Mouse (Mus musculus): ENCODE results near the gene Tectb. TPM values are rescaled to one million over a fixed set of nuclear protein-coding genes. Genes with fewer than 3 reads are reported as not detected.

Tectb gene
- polyA plus RNA-seq, 1 experiment from 2014 or later, result not detected

DNA sequence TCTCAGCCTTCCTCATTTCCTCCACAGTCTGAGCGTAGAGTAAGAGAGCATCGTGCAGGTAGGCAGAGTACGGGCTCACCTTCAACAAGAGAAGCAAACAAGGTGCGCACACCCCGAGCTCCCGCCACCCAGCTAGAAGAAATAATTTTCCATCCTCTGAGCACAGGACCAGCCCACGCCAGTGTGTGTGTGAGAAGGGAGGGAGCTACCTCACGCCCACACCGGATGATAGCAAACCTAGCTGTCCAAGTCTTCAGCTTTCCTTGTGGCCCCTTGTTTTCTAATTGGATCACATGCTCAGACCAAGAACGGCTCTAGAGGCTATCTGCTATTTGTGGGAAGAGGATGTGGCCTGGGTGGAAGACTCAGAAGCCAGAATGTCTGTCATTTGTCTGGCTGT is 50.5 kb downstream of the Tectb start:
- no peaks in the 10 kb centered on the region for H3K9me3 ChIP-seq
- 61% methylated on average over 10 of the region's 10 CpGs for WGBS

DNA sequence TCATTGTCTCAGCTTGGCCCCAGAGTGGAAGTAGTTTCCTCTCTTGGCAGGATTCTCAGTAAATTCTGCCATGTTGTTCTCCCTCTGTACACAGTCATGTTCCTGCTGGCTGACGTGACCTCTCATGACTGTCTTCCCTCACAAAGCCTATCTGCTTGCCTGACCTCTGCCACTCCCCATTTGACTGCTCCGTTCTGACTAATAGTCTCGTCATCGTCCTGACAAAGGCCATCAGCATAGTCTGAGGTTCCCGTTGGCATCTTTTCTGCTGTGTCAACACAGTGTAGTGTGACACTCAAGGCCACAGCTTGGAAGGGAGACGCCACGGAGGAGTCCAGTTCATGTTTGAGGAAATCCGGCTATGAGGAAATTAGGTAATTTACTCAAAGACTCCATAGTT is 51.6 kb downstream of the Tectb start:
- Histone ChIP-seq H3K4me3 (no peak overlapping the region), H3K4me1 (peaks cover 5% of the 10 kb centered on the region), H3K27me3 (replicated peaks) (no peaks in the 10 kb centered on the region), H3K4me2 (no peak overlapping the region), H3K36me3 (no peaks in the 10 kb centered on the region), H3K9me3 (no peaks in the 10 kb centered on the region), H3K27ac (replicated peaks) (0 out of 2 replicates have a peak overlapping the region, but pooled peaks have one; percentile 0), H3K9ac (no peak overlapping the region)
- 40% methylated on average over 8 of the region's 8 CpGs for WGBS
- ATAC-seq (ENCODE audit: extremely low read depth, insufficient number of reproducible peaks, low FRiP score, low TSS enrichment), result no peak

More for the DNA sequence above, 50.5 kb downstream of the Tectb start:
- Histone ChIP-seq H3K9ac (no peak overlapping the region), H3K4me3 (no peak overlapping the region), H3K4me2 (no peak overlapping the region), H3K27me3 (replicated peaks) (no peaks in the 10 kb centered on the region; the same call in 1 of the 2 replicates), H3K4me1 (peaks cover 5% of the 10 kb centered on the region), H3K27ac (replicated peaks) (no peak overlapping the region), H3K36me3 (no peaks in the 10 kb centered on the region)
- no peak for ATAC-seq (ENCODE audit: extremely low read depth, insufficient number of reproducible peaks, low FRiP score, low TSS enrichment)

DNA sequence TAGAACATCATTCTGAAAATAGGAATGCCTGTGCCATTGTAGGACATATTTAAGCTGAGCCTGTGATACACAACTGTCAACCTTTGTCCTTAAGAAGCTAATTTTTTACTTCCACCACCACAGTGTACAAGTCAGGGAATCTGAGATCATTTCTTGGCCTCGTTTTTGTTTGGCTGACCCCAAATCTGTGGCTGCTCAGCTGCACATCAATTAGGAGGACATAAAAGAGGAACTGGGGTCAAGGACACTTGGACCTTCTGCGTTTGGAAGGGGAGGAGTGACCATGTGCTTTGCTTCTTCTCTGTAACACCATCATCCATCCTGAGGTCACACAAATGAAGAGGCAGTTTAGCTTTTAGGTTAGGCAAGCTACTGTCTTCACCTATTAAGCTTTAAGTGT is 55.5 kb downstream of the Tectb start:
- WGBS, result 46% methylated on average over 2 of the region's 2 CpGs
- Histone ChIP-seq H3K4me2 (no peak overlapping the region), H3K4me1 (peaks cover 6% of the 10 kb centered on the region), H3K4me3 (no peak overlapping the region), H3K27ac (replicated peaks) (no peak overlapping the region), H3K9me3 (no peaks in the 10 kb centered on the region), H3K27me3 (replicated peaks) (no peaks in the 10 kb centered on the region; the same call in 1 of the 2 replicates), H3K36me3 (no peaks in the 10 kb centered on the region), H3K9ac (no peak overlapping the region)
- ATAC-seq (ENCODE audit: extremely low read depth, insufficient number of reproducible peaks, low FRiP score, low TSS enrichment), result no peak

DNA sequence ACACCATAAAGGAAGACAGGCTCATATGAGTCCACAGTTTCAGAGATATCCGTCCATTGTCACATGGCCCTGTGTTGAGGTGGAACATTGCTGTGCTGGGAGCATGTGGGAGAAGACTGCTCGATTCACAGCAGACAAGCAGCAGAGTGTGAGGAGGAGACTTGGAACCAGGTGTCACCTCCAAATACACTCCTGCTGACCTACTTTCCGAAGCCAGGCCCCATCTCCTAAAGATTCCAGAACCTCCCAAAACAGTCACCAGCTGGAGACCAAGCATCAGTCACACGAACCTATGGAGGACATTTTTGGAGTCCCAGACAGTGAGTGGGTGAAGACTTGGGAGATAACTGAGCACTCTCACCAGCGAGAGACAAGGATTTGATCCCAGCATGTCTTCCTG is 56.0 kb downstream of the Tectb start:
- Histone ChIP-seq H3K4me3 (no peak overlapping the region), H3K9ac (no peak overlapping the region), H3K27ac (replicated peaks) (no peak overlapping the region), H3K36me3 (no peaks in the 10 kb centered on the region), H3K27me3 (replicated peaks) (no peaks in the 10 kb centered on the region; the same call in 1 of the 2 replicates), H3K4me1 (peaks cover 3% of the 10 kb centered on the region; the same call in 1 of the 2 replicates), H3K4me2 (no peak overlapping the region), H3K9me3 (no peaks in the 10 kb centered on the region)
- WGBS, result 62% methylated on average over 5 of the region's 5 CpGs
- ATAC-seq (ENCODE audit: extremely low read depth, insufficient number of reproducible peaks, low FRiP score, low TSS enrichment), result no peak

DNA sequence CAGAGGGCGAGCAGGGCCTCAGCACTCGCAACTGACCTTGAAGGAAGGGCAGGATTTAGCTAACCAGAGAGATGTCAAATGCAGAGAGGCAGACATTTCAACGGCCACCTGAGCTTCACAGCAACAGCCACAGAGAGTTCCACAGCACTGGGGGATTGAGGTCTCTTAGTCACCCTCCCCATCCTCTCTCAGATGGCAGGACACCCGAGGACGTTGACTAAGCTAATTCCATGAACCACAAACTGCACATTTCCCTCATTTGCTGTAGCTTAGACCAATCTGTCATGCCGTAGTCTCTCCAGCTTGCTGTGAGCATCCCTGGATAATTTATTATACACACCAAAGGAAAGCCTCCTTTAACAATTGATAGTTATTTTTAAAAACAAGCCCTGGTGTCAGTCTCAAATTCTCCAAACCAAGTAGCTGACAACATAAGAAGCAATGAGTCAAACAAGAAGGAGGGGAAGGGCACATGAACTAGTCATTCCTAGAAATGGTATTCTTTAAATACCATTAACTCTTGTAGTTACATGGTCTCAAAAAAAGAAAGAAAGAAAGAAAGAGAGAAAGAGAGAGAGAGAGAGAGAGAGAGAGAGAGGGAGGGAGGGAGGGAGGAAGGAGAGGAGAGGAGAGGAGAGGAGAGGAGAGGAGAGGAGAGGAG is 59.4 kb downstream of the Tectb start:
- Histone ChIP-seq H3K4me1 (peaks cover 11% of the 10 kb centered on the region), H3K36me3 (no peaks in the 10 kb centered on the region), H3K9me3 (no peaks in the 10 kb centered on the region), H3K27ac (replicated peaks) (no peak overlapping the region), H3K4me3 (no peak overlapping the region), H3K9ac (no peak overlapping the region), H3K27me3 (replicated peaks) (no peaks in the 10 kb centered on the region; the same call in 1 of the 2 replicates), H3K4me2 (no peak overlapping the region)
- 51% methylated on average over 6 of the region's 6 CpGs for WGBS
- ATAC-seq (ENCODE audit: extremely low read depth, insufficient number of reproducible peaks, low FRiP score, low TSS enrichment), result no peak

DNA sequence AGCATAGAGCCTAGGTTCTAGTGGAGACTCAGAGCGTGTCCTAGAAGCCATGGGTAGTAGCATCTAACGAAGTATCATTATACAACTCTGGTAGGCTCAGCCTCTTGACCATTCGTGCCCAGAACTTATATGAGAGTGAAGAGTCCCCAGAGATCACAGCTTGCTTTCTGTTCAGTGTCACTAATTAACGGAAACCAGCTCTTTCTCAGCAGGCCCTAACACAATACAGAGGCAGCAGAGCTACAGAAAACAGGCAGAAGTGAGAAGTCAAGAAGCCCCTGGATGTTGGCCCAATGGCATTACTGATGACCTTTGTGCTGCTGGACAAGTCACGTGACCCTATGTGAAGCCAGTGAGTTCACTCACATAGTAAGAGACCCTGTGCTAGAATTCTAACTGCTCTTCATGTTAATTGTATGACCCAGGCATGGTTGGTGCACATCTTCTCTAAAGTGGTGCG is 60.7 kb downstream of the Tectb start, which contains the start of gene Gucy2g:
Gene Gucy2g (minus strand): TSS at position 51 of the 460 bp plus-strand sequence.
- no peak within 1 kb of the TSS for H3K9ac ChIP-seq

DNA sequence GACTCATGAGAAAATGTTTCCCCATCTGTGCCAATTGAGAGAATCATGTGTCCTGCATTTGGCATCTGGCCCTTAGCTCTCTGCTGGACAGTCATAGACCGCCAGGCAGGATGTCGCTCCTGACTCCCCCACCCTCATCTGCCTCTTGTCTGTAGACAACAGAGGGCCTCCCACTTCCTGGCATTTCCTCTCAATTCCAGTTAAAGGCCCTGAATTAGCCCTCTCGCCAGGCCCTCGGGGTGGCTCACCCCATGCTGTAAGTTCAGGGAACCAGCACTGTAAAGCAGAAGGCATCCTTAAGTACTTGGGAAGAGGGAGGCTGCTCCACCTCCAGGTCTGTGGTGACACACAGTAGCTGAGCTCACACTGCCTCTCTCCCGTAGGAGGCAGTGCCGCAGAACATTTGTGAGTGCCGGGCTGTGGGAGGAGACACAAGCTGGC is 64.3 kb downstream of the Tectb start:
- H3K4me2 ChIP-seq, result peak overlapping the region; percentile 28; the same call in 1 of the 2 replicates
- no peaks in the 10 kb centered on the region; the same call in 1 of the 2 replicates for H3K27me3 ChIP-seq (replicated peaks)
- H3K9me3 ChIP-seq, result no peaks in the 10 kb centered on the region
- H3K4me1 ChIP-seq, result peaks cover 23% of the 10 kb centered on the region
- ATAC-seq (ENCODE audit: extremely low read depth, insufficient number of reproducible peaks, low FRiP score, low TSS enrichment), result peak; percentile 66
- no peaks in the 10 kb centered on the region for H3K36me3 ChIP-seq
- H3K27ac ChIP-seq (replicated peaks), result peak overlapping the region; percentile 78
- no peak overlapping the region for H3K4me3 ChIP-seq
- H3K9ac ChIP-seq, result 0 out of 2 replicates have a peak overlapping the region, but pooled peaks have one; percentile 48
- 7% methylated on average over 7 of the region's 7 CpGs for WGBS

More for the DNA sequence above, 60.7 kb downstream of the Tectb start, which contains the start of gene Gucy2g:
- no peak within 1 kb of the TSS for H3K4me3 ChIP-seq
- no peaks in the 10 kb centered on the region for H3K36me3 ChIP-seq
- 76% methylated on average over 6 of the region's 6 CpGs for WGBS
- no peak for ATAC-seq (ENCODE audit: extremely low read depth, insufficient number of reproducible peaks, low FRiP score, low TSS enrichment)
- H3K4me2 ChIP-seq, result no peak within 1 kb of the TSS
- peaks cover 19% of the 10 kb centered on the region for H3K4me1 ChIP-seq
- no peak within 1 kb of the TSS for H3K27ac ChIP-seq (replicated peaks)
- no peaks in the 10 kb centered on the region; the same call in 1 of the 2 replicates for H3K27me3 ChIP-seq (replicated peaks)
- no peaks in the 10 kb centered on the region for H3K9me3 ChIP-seq

Small RNAs within 50 kb of the gene (microRNA-seq; reads per million reads assigned to microRNA genes)
- gene Mir6715, result not detected

Other genes starting within 250 kb of the Tectb start
- 8.6 and 8.9 TPM in 2 replicates for gene Gpam, start 53.5 kb upstream of the Tectb start, polyA plus RNA-seq (2015; fragmentation: Nextera tagmentation; extraction: Ambion mirVana)
- gene Gucy2g, start 60.5 kb downstream of the Tectb start, polyA plus RNA-seq (2015; fragmentation: Nextera tagmentation; extraction: Ambion mirVana), result not detected in 2 replicates
- 32.9 and 36.8 TPM in 2 replicates for gene Acsl5, start 71.2 kb downstream of the Tectb start, polyA plus RNA-seq (2015; fragmentation: Nextera tagmentation; extraction: Ambion mirVana)
- gene Zdhhc6, start 135.3 kb downstream of the Tectb start, polyA plus RNA-seq (2015; fragmentation: Nextera tagmentation; extraction: Ambion mirVana), result 59.4 and 62.3 TPM in 2 replicates
- 14.7 and 15.4 TPM in 2 replicates for gene Vti1a, start 135.6 kb downstream of the Tectb start, polyA plus RNA-seq (2015; fragmentation: Nextera tagmentation; extraction: Ambion mirVana)